Mouse (Mus musculus) mouse trophoblast stem cell (cell line): ENCODE results near the gene Gpn2.

Experiments
- in situ Hi-C, 2 experiments: fragments of 300-500 bp; cut with MseI, MboI; formaldehyde crosslinking; loops; 2 replicates in 1 of 2; 3 replicates in 1 of 2; pipeline ENCODE4 v1.15.1; 2025

Gene Gpn2

DNA sequence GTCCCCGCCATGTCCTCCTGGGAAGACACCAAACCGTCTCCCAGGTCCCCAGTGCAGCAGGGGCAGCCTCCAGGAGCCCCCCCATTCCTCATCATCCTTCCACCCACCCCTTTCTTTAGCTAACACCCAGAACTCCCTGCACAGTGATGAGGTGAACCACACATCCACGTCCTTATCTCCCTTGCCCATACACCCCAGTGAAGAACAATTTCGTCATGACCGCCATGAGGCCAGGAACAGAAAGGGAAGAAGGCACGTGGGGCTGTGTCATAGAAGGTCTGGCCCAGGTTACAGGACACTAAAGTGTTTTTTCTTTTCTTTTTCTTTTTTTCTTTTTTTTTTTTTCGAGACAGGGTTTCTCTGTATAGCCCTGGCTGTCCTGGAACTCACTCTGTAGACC lies 40.7 kb downstream of the Gpn2 start:
- in situ Hi-C loops = no loop called here

DNA sequence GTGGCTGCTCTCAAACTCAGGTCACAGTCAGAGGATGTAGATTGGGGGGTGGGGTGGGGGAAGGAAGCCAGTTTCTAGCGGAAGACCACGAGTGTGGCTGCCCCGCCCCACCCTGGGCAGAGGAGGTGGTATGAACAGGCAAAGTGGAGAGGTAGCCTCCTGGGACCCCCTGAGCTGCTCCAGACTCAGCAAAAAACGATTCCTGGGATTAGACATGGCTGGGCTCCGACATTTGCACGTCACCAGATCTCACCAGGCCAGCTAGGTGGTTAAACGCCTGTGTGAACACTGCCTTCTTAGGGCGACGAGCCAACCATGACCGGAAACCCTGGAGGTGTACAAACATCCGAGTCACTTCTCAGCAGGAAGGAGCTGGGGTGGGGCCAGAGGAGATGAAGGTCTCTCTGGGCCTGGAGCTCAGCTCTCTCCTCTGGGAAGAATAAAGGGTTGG lies 41.5 kb downstream of the Gpn2 start:
- in situ Hi-C loops = no loop called here

DNA sequence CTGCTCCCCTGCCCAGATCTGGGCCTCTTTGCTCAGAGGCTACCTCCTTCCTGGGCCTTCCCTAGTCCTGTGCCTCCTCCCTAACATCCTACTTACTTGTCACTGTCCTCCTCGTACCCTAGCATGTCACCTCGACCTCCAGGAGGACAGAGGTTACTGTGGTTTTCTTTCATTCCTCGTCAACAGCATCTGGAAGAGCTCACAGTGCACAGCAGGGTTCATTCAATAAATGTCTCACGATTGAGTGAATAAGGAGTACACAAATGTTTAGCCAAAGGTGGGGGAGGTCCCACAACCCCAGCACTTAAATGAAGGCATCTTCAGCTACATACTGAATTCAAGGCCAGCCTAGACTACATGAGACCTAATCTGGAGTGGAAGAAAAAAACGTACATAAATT lies 42.1 kb downstream of the Gpn2 start:
- in situ Hi-C loops = no loop called here

DNA sequence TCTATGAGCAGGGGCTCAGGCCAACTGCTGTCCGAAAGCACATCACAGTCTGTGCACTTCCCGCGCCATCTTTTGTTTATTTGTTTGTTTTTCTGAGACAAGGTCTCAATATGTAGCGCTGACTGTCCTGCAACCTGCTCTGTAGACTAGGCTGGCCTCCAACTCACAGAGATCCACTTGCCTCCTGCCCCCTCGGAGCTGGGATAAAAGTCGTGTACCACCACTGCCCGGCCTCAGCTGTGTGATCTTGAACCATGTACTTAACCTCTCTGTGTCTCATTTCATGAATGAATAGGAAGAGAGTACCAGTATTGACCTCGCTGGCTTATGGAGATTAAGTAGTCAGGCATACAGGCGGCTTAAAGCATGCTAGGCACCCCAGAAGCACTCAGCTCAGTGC lies 42.5 kb downstream of the Gpn2 start:
- in situ Hi-C loops = no loop called here

DNA sequence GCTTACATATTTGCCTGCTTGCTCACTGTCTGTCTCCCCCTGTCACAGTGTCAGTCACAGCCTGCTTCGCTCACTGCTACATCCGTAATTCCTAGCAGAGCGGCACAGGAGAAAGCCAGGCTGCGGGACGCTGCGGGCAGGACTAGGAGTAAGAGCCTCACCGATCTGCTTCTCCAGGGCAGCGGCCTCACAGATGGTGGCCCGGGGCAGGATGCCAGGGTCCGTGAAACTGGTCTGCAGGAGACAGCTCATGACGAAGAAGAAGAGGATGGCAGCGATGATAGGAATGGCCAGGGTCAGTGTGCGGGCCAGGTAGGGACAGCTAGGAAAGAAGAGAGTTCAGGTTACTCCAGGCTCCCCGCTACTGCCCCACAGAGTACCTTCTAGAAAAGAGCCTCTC lies 42.9 kb downstream of the Gpn2 start:
- in situ Hi-C loops = no loop called here

DNA sequence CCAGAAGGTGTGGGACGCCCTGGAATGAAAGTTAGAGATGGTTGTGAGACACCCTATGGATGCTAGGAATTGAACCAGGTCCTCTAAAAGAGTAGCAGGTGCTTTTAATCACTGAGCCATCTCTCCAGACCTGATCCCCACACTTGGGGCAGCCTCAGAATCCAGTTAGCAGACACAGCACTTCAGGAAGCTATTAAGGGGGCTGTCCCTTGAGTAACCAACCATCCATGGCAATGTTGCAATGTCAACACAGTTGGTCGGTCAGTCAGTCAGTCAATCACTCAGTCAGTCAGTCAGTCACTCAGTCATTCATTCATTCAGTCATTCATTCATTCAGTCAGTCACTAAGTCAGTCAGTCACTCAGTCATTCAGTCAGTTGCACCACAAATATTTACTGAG lies 44.4 kb downstream of the Gpn2 start:
- in situ Hi-C loops = no loop called here

DNA sequence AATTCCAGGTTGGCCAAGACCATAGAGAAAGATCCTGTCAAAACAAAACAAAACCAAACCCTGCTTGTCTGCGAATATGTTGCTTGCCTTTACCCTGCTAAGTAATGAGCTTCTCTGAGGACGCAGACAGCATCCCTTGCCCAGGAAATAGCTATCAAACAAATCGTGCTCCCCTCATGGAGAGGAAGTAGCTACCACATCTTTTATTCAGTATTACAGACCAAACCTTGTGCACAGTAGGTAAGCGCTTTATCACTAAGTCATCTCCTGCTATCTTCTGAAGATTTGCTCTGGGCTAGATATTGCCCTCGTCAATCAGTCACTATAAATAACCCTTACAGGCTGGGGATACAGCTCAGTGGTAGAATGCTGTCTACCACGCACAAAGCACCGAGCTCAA lies 45.0 kb downstream of the Gpn2 start:
- in situ Hi-C loops = no loop called here

DNA sequence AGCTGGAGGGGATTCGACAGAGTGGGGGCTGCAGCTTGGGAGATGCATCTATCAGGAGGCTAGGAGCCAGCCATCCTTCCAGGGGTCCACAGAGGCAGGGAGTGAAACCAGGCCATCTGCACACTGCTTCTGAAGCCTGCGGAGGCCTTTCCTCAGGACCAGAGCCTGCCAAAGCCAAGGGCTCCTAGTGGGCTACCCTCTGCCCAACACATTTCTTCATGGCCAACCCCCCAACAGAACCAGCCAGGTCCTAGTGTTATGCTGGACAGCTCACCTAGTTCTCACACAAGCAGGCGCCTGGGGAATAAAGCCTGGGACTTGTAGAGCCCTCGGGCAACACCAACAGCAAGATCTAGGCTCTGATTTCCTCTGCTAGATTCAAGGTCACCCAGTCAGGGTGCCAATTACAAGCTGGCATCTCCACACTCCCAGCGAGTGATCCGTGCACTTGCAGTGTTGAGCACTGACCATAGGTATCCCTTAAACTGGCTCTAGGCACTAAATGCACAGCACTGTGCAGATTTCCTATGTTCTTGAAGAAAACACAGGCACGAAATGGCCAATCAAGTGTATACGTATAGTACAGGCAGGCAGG lies 46.3 kb downstream of the Gpn2 start:
- in situ Hi-C loops = no loop called here

DNA sequence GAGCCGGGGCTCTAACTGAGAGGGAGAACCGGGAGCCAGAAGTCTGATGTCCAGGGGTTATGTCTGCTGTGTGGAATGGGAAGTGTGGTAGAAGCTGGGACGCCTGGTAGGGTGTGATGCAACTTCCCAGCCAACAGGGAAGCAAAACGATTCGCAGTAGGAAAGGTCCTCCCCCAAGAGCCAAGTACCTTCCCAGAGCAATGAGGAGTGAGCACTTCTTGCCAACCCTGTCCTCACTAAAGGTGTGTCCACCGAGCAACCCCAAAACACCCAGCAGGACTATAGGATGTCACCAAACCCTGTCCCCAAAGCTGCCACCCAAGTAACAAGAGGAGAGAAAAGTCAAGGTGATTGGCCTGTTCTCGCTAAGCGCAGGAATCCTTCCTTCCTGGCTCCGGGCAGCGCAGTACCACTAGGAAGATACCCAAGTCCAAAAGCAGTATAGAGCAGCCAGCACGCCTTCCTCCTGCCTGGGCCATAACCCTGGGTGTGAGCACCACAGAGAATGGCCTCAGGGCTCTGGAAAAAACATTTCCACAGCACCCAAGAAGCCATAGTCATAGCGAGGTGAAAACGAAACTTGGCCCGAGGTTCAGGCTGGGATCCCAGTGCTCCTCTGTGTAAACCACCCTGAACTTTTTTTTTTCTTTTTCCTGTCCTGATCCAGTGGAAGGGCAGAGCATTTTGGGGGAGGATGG lies 47.1 kb downstream of the Gpn2 start:
- in situ Hi-C loops = no loop called here

DNA sequence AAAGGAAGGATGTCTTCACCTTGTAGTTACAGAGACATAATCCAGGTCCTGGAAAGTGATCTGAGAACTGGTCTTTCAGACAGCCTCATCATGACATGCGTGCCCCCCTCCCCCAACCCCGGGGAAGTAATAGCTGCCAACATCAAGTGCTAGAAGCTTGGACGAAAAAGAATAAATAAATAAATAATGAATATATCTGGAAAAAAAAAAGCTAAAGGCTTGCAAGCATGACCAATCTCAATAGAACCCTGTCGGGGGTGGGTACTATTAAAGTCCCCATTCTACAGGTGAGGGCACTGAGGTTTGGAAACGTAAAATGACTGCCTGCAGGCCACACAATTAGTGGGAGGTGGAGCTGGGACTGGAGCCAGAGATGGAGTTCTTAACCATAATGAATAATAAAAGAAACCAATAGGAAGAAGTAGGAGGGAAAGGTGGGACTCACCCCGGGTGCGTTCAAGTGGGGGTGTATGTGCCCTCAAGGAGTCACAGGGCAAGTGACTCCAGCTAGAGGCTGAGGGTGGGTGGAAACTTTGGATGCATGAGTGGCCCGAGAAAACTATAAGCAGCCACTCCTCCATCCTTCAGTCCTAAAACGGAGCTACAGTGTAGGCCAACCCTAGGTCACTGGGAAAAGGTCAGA lies 47.7 kb downstream of the Gpn2 start:
- in situ Hi-C loops = no loop called here

DNA sequence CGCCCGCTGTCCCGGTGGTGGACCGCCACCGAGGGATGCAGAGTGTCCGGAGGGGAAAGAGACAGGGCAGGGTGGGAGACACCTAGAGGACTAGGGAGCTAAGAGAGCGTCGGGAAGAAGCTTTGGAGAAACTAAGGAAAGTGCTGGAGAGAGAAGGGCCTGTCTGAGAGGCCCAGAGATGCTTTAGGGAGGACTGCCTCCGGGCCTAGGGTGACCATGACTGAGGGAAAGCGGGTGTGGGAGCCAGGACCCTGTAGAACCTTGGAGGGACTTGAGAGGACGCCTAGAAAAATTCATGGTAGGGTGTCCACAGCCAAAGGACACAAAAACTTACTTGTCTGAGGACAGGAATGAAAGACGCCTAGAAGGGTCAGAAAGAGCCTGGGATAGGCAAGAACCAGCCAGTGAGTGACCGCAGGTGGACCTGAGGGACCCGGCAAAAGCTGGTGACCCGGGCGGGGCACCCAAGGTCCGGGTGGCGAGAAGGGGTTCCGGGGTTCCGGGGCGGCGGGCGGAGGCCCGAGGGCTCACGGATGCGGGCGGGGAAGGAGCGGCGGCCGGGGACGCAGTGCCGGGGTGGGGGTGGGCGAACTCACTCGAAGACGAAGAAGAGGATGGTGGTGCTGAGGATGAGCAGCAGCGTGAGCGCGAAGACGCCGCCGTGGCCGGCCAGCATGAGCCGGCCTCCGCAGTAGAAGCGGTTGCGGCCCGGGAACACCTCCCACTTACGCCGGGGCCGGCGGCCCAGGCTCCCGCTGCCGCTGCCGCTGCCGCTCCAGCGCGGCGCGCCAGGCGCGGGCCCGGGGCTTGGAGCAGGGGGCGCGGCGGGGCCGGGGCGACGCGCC lies 48.5 kb downstream of the Gpn2 start:
- in situ Hi-C loops = no loop called here

DNA sequence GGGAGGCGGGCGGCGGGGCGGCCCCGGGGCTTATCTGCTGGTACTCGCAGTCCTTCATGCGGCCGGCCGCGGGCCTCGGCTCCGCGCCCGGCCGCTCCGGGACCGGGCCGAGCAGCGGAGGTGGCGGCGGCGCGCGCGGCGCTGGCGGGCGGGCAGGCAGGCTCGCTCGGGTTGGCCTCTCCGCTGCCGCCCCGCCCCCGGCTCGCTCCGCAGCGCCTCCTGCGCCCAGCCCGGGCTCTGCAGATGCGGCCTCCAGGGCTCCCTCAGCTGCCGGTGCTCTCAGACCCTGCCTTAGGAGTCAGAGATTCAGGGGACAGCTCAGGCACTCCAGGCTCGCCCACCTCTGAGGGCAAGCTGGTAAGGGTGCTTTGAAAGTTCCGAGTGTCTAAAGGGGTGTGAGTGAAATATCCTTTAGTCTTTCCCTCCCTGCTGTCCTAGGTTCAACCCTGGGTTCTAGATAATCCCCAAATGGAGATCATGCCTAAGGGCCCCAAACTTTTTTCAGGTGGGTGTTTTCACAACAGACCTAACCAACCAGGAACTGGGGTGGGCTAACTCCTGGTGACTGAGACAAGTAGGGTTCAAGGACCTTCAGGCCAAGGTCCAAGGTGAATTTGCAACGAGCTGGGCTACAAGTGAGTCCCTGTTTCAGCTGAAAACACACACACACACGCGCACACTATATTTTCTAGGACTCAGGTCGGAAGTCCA lies 49.3 kb downstream of the Gpn2 start:
- in situ Hi-C loops = no loop called here

DNA sequence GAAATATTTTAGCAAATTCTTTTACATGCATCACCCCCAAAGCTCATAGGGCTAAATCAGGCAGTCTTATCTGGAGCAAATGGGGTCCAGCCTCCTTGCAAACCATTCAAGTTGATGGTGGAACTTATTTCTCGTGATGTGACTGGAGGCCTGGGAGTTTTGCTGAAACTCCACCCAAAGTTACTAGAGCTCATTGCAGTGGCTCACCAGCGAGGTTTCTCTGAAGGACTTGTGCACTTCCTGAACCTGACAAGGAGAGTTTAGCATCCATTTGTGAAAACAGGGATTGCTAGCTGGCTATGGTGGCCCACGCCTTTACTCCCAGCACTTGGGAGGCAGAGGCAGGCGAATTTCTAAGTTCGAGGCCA lies 49.9 kb downstream of the Gpn2 start:
- in situ Hi-C loops = no loop called here
